In genomic region chr11:69073065-69073888, GRCm38 (mm10) we compare ENCODE assay signal across 8 mouse cellular contexts. TPM values are rescaled to one million over a fixed set of nuclear protein-coding genes. Genes with fewer than 3 reads are reported as not detected.
DNase-seq lines count a peak whose midpoint lies in the region; ATAC-seq and TF ChIP-seq lines count a peak whose summit lies in the region.

No protein-coding gene starts in this region.

- H3K27me3 ChIP-seq in embryonic facial prominence, embryonic 15.5 days: no peaks in the 10 kb centered on the region
- no peaks in the 10 kb centered on the region for H3K27me3 ChIP-seq in heart, embryonic 11.5 days (ENCODE audit: control insufficient read depth, insufficient read depth, low read length)
- no peaks in the 10 kb centered on the region for H3K27me3 ChIP-seq in kidney, embryonic 14.5 days (ENCODE audit: control insufficient read depth, insufficient read depth, low read length)
- no peaks in the 10 kb centered on the region for H3K27me3 ChIP-seq in liver, adult 2 months (ENCODE audit: control insufficient read depth, insufficient read depth, low read length)

- peak overlapping the region; percentile 86 for H3K27ac ChIP-seq in bone marrow macrophage, adult 2 months (ENCODE audit: insufficient read depth, low read depth, low read length)
- H3K27ac ChIP-seq in embryonic facial prominence, embryonic 15.5 days (replicated peaks): peak overlapping the region; percentile 95
- peak overlapping the region; percentile 91 for H3K27ac ChIP-seq in heart, embryonic 11.5 days (ENCODE audit: low read depth, low read length)
- peak overlapping the region; percentile 90 for H3K27ac ChIP-seq in kidney, embryonic 14.5 days (ENCODE audit: low read depth, low read length)
- peak overlapping the region; percentile 67 for H3K27ac ChIP-seq in liver, adult 2 months (replicated peaks; ENCODE audit: insufficient read depth, low read depth, low read length)

- under 1% methylated on average over 14 of the region's 14 CpGs for WGBS in embryonic facial prominence, embryonic 15.5 days
- 0% methylated on average over 14 of the region's 14 CpGs for WGBS in heart, embryonic 11.5 days (ENCODE audit: insufficient replicate concordance)
- WGBS in kidney, embryonic 14.5 days: under 1% methylated on average over 14 of the region's 14 CpGs
- WGBS in liver, adult 2 months: under 1% methylated on average over 14 of the region's 14 CpGs

- TF ChIP-seq POLR2A in bone marrow macrophage, adult 2 months (IDR thresholded peaks at IDR 0.05; ENCODE audit: borderline replicate concordance, low read depth, low read length): peak; percentile 95
- TF ChIP-seq POLR2A in liver, adult 2 months (IDR thresholded peaks at IDR 0.05; ENCODE audit: extremely low read depth, insufficient read depth, low read length): peak; percentile 50; the same call in 1 of the 2 replicates

- peak overlapping the region; percentile 21 for H3K4me3 ChIP-seq in bone marrow macrophage, adult 2 months (ENCODE audit: insufficient read depth, low read length)
- peak overlapping the region; percentile 38 for H3K4me3 ChIP-seq in embryonic facial prominence, embryonic 15.5 days (replicated peaks)
- peak overlapping the region; percentile 29 for H3K4me3 ChIP-seq in heart, embryonic 11.5 days (ENCODE audit: low read depth, low read length)
- peak overlapping the region; percentile 21 for H3K4me3 ChIP-seq in kidney, embryonic 14.5 days (ENCODE audit: low read length)
- H3K4me3 ChIP-seq in liver, adult 2 months (ENCODE audit: insufficient read depth, low read depth, low read length): no peak overlapping the region

- peak overlapping the region; percentile 47 for H3K4me2 ChIP-seq in embryonic facial prominence, embryonic 15.5 days (replicated peaks)
- H3K4me2 ChIP-seq in heart, embryonic 11.5 days: peak overlapping the region; percentile 62
- peak overlapping the region; percentile 41 for H3K4me2 ChIP-seq in kidney, embryonic 14.5 days (replicated peaks; ENCODE audit: low read depth, low read length)

- no peaks in the 10 kb centered on the region for H3K79me2 ChIP-seq in liver, adult 2 months (ENCODE audit: control insufficient read depth, insufficient read depth, low read length)

- no peaks in the 10 kb centered on the region for H3K9me3 ChIP-seq in embryonic facial prominence, embryonic 15.5 days (replicated peaks)
- H3K9me3 ChIP-seq in heart, embryonic 11.5 days (replicated peaks; ENCODE audit: control insufficient read depth, low read length): no peaks in the 10 kb centered on the region
- H3K9me3 ChIP-seq in kidney, embryonic 14.5 days (ENCODE audit: control insufficient read depth, low read length): no peaks in the 10 kb centered on the region

- DNase-seq in CD4-positive helper T cell, adult 2 months (ENCODE audit: low read depth, low spot score): peak; percentile 95
- peak; percentile 96 for DNase-seq in liver, adult 2 months (ENCODE audit: extremely low read depth, low read depth, low spot score)
- DNase-seq in spleen, postnatal 14 days (ENCODE audit: low spot score in 2 of 2): peak; percentile 58 to 75

- TF ChIP-seq CTCF in bone marrow macrophage, adult 2 months (IDR thresholded peaks at IDR 0.05; ENCODE audit: low read depth, low read length): no peak
- TF ChIP-seq CTCF in liver, adult 2 months (IDR thresholded peaks at IDR 0.05; ENCODE audit: low read depth, low read length): no peak

- peak; percentile 51 for ATAC-seq in embryonic facial prominence, embryonic 15.5 days (ENCODE audit: insufficient number of reproducible peaks, low FRiP score, low TSS enrichment, low read depth)
- ATAC-seq in heart, embryonic 11.5 days (replicated peaks; ENCODE audit: insufficient number of reproducible peaks, low FRiP score, low TSS enrichment): peak; percentile 31; the same call in 1 of the 2 replicates
- peak; percentile 70 for ATAC-seq in kidney, embryonic 14.5 days (ENCODE audit: low FRiP score, low TSS enrichment)
- peak; percentile 62 for ATAC-seq in monocyte, adult 5-6 weeks (replicated peaks; ENCODE audit: insufficient number of reproducible peaks, low FRiP score, low TSS enrichment, poor library complexity, severe bottlenecking)

- H3K36me3 ChIP-seq in embryonic facial prominence, embryonic 15.5 days: no peaks in the 10 kb centered on the region
- H3K36me3 ChIP-seq in heart, embryonic 11.5 days (ENCODE audit: control insufficient read depth, insufficient read depth, low read length): no peaks in the 10 kb centered on the region
- H3K36me3 ChIP-seq in kidney, embryonic 14.5 days (ENCODE audit: control insufficient read depth, insufficient read depth, low read length): no peaks in the 10 kb centered on the region
- H3K36me3 ChIP-seq in liver, adult 2 months (ENCODE audit: control insufficient read depth, insufficient read depth, low read length): no peaks in the 10 kb centered on the region

- peak overlapping the region; percentile 37; the same call in 1 of the 2 replicates for H3K9ac ChIP-seq in embryonic facial prominence, embryonic 15.5 days
- H3K9ac ChIP-seq in heart, embryonic 11.5 days (ENCODE audit: low read depth, low read length): peak overlapping the region; percentile 88
- peak overlapping the region; percentile 57 for H3K9ac ChIP-seq in kidney, embryonic 14.5 days (ENCODE audit: low read depth, low read length)
- peak overlapping the region; percentile 66 for H3K9ac ChIP-seq in liver, adult 2 months (ENCODE audit: low read depth, low read length)

- H3K4me1 ChIP-seq in bone marrow macrophage, adult 2 months (ENCODE audit: control insufficient read depth, insufficient read depth, low read length): peaks cover 25% of the 10 kb centered on the region
- H3K4me1 ChIP-seq in embryonic facial prominence, embryonic 15.5 days: peaks cover 33% of the 10 kb centered on the region
- peaks cover 22% of the 10 kb centered on the region for H3K4me1 ChIP-seq in heart, embryonic 11.5 days (ENCODE audit: control insufficient read depth, insufficient read depth, low read length)
- H3K4me1 ChIP-seq in kidney, embryonic 14.5 days (ENCODE audit: control insufficient read depth, insufficient read depth, low read length): peaks cover 20% of the 10 kb centered on the region; the same call in 1 of the 2 replicates
- H3K4me1 ChIP-seq in liver, adult 2 months (ENCODE audit: control insufficient read depth, insufficient read depth, low read length): peaks cover 5% of the 10 kb centered on the region

RNA-seq across cellular contexts. Expression of gene Tmem107, which starts 2.7 kb away (rescaled TPM):
- 9.8 and 14.6 TPM in 2 replicates for polyA plus RNA-seq in bone marrow macrophage, adult 2 months (2012; ENCODE audit: insufficient read depth, insufficient read length, missing spikeins)
- polyA plus RNA-seq in embryonic facial prominence, embryonic 15.5 days (2015; fragmentation: Nextera tagmentation; extraction: Ambion mirVana): 102 and 137 TPM in 2 replicates
- 26.4 and 28.2 TPM in 2 replicates for polyA plus RNA-seq in heart, embryonic 11.5 days (2014; fragmentation: Nextera tagmentation; extraction: Ambion mirVana)
- polyA plus RNA-seq in kidney, embryonic 14.5 days (2014; fragmentation: Nextera tagmentation; extraction: Ambion mirVana): 62.2 and 73.8 TPM in 2 replicates
- total RNA-seq in liver, adult 2 months (2014; rRNA removed): 1.8 and 2.2 TPM in 2 replicates
- polyA plus RNA-seq in liver, adult 2 months (2012; rRNA removed): 3.3 and 4.7 TPM in 2 replicates
- total RNA-seq in monocyte, adult 5-6 weeks (2017): 1.1 TPM in 1 of 3 replicates, not detected in the others

RNA-seq across cellular contexts. Expression of gene Borcs6, which starts 13.8 kb away (rescaled TPM):
- polyA plus RNA-seq in bone marrow macrophage, adult 2 months (2012; ENCODE audit: insufficient read depth, insufficient read length, missing spikeins): 30.5 and 36.9 TPM in 2 replicates
- 14.9 and 15.7 TPM in 2 replicates for polyA plus RNA-seq in embryonic facial prominence, embryonic 15.5 days (2015; fragmentation: Nextera tagmentation; extraction: Ambion mirVana)
- 7.7 and 9.8 TPM in 2 replicates for polyA plus RNA-seq in heart, embryonic 11.5 days (2014; fragmentation: Nextera tagmentation; extraction: Ambion mirVana)
- polyA plus RNA-seq in kidney, embryonic 14.5 days (2014; fragmentation: Nextera tagmentation; extraction: Ambion mirVana): 6.6 and 7.5 TPM in 2 replicates
- total RNA-seq in liver, adult 2 months (2014; rRNA removed): 6.1 and 6.5 TPM in 2 replicates
- 10.5 and 11.2 TPM in 2 replicates for polyA plus RNA-seq in liver, adult 2 months (2012; rRNA removed)
- total RNA-seq in monocyte, adult 5-6 weeks (2017): 12.4 to 16.1 TPM (median 13.3 TPM) in 3 replicates

RNA-seq across cellular contexts. Expression of gene Vamp2, which starts 15.0 kb away (rescaled TPM):
- 76.6 and 79.4 TPM in 2 replicates for polyA plus RNA-seq in bone marrow macrophage, adult 2 months (2012; ENCODE audit: insufficient read depth, insufficient read length, missing spikeins)
- polyA plus RNA-seq in embryonic facial prominence, embryonic 15.5 days (2015; fragmentation: Nextera tagmentation; extraction: Ambion mirVana): 111 and 149 TPM in 2 replicates
- 89.7 and 94.7 TPM in 2 replicates for polyA plus RNA-seq in heart, embryonic 11.5 days (2014; fragmentation: Nextera tagmentation; extraction: Ambion mirVana)
- polyA plus RNA-seq in kidney, embryonic 14.5 days (2014; fragmentation: Nextera tagmentation; extraction: Ambion mirVana): 57.5 and 86.5 TPM in 2 replicates
- 5.2 and 6.4 TPM in 2 replicates for total RNA-seq in liver, adult 2 months (2014; rRNA removed)
- 21.7 and 36.9 TPM in 2 replicates for polyA plus RNA-seq in liver, adult 2 months (2012; rRNA removed)
- 13.1 to 89.9 TPM (median 23.6 TPM) in 3 replicates for total RNA-seq in monocyte, adult 5-6 weeks (2017)

RNA-seq across cellular contexts. Expression of gene Per1, which starts 21.7 kb away (rescaled TPM):
- 24.7 and 35.9 TPM in 2 replicates for polyA plus RNA-seq in bone marrow macrophage, adult 2 months (2012; ENCODE audit: insufficient read depth, insufficient read length, missing spikeins)
- 29.6 and 34.4 TPM in 2 replicates for polyA plus RNA-seq in embryonic facial prominence, embryonic 15.5 days (2015; fragmentation: Nextera tagmentation; extraction: Ambion mirVana)
- polyA plus RNA-seq in heart, embryonic 11.5 days (2014; fragmentation: Nextera tagmentation; extraction: Ambion mirVana): 6.2 and 6.3 TPM in 2 replicates
- 6.1 and 8.9 TPM in 2 replicates for polyA plus RNA-seq in kidney, embryonic 14.5 days (2014; fragmentation: Nextera tagmentation; extraction: Ambion mirVana)
- 8.0 and 9.0 TPM in 2 replicates for total RNA-seq in liver, adult 2 months (2014; rRNA removed)
- 4.6 and 6.9 TPM in 2 replicates for polyA plus RNA-seq in liver, adult 2 months (2012; rRNA removed)
- 44.9 to 89.7 TPM (median 81.1 TPM) in 3 replicates for total RNA-seq in monocyte, adult 5-6 weeks (2017)

RNA-seq across cellular contexts. Expression of gene Aurkb, which starts 27.8 kb away (rescaled TPM):
- polyA plus RNA-seq in bone marrow macrophage, adult 2 months (2012; ENCODE audit: insufficient read depth, insufficient read length, missing spikeins): 52.8 and 53.9 TPM in 2 replicates
- 122 and 123 TPM in 2 replicates for polyA plus RNA-seq in embryonic facial prominence, embryonic 15.5 days (2015; fragmentation: Nextera tagmentation; extraction: Ambion mirVana)
- polyA plus RNA-seq in heart, embryonic 11.5 days (2014; fragmentation: Nextera tagmentation; extraction: Ambion mirVana): 89.2 and 89.6 TPM in 2 replicates
- polyA plus RNA-seq in kidney, embryonic 14.5 days (2014; fragmentation: Nextera tagmentation; extraction: Ambion mirVana): 145 and 155 TPM in 2 replicates
- 0.37 and 1.2 TPM in 2 replicates for total RNA-seq in liver, adult 2 months (2014; rRNA removed)
- polyA plus RNA-seq in liver, adult 2 months (2012; rRNA removed): 0.34 and 0.66 TPM in 2 replicates
- 1.1 to 8.3 TPM (median 4.8 TPM) in 3 replicates for total RNA-seq in monocyte, adult 5-6 weeks (2017)

Comparison
In these comparisons a context has a peak if more than half of its experiments do, and no peak if none do; other contexts are left out.
1. H3K9ac ChIP-seq: peak in every context shown above with its lines; median percentile 88 in heart, embryonic 11.5 days; 66 in liver, adult 2 months; 57 in kidney, embryonic 14.5 days; 37 in embryonic facial prominence, embryonic 15.5 days.